Mouse (Mus musculus): ENCODE results near the gene Gabbr2. TPM values are rescaled to one million over a fixed set of nuclear protein-coding genes. Genes with fewer than 3 reads are reported as not detected.

Gene Gabbr2
- polyA plus RNA-seq, 1 experiment from 2014 or later: 5.5 TPM

DNA sequence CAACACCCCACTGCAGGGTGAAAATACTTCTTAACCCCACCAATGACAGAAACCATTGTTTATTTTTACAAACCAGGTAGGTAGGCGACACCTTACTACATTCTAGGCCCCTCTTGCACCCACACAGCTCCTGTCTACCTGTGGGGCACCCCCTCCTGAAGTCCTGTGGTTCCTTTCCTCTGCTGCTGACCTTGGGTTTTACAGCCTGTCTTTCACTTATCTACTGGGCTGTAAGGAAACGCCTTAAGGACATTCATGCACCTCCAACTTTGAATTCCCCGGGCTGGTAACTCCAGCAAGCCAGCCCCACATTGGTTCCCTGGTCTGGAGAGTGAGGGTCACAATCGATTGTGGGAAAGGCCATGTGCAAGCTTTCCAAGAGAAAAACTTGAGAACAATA lies 34.7 kb downstream of the Gabbr2 start:
- Histone ChIP-seq H3K4me1 (replicated peaks; ENCODE audit: control insufficient read depth, insufficient read depth, low read length) (peaks cover 2% of the 10 kb centered on the region; the same call in 1 of the 2 replicates), H3K4me3 (replicated peaks; ENCODE audit: low read length) (no peak overlapping the region), H3K4me2 (ENCODE audit: low read length) (no peak overlapping the region), H3K36me3 (ENCODE audit: control insufficient read depth, insufficient read depth) (no peaks in the 10 kb centered on the region), H3K9me3 (ENCODE audit: control insufficient read depth, low read length) (no peaks in the 10 kb centered on the region), H3K9ac (replicated peaks; ENCODE audit: low read depth, low read length) (no peak overlapping the region), H3K27me3 (replicated peaks; ENCODE audit: control insufficient read depth, insufficient read depth, low read length) (no peaks in the 10 kb centered on the region), H3K27ac (ENCODE audit: low read length) (no peak overlapping the region)
- WGBS: 66% methylated on average over 4 of the region's 4 CpGs
- no peak for ATAC-seq

DNA sequence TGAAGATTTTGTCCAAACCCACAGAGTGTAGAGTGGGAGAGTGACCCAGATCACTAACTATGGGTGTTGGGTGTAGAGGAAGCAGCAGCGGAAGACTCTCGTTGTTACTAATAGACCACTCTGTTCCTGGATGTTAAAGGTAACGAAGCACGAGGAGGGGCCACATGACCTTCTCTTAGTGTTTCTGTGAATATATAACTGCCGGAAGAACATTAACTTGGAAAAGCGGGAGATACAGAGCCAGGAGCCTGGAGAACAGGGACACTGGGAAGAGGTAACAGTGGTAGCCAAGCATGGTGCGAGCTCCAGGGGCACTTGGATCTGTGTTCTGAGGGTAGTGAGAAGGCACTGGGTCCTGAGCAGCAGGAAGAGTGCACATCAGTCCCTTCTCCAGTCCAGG lies 38.7 kb downstream of the Gabbr2 start:
- H3K27me3 ChIP-seq (replicated peaks; ENCODE audit: control insufficient read depth, insufficient read depth, low read length): no peaks in the 10 kb centered on the region
- ATAC-seq: no peak
- WGBS: 87% methylated on average over 7 of the region's 7 CpGs
- no peak overlapping the region for H3K9ac ChIP-seq (replicated peaks; ENCODE audit: low read depth, low read length)
- no peak overlapping the region for H3K4me3 ChIP-seq (replicated peaks; ENCODE audit: low read length)
- no peak overlapping the region for H3K27ac ChIP-seq (ENCODE audit: low read length)
- no peaks in the 10 kb centered on the region for H3K9me3 ChIP-seq (ENCODE audit: control insufficient read depth, low read length)
- H3K4me2 ChIP-seq (ENCODE audit: low read length): no peak overlapping the region
- H3K36me3 ChIP-seq (ENCODE audit: control insufficient read depth, insufficient read depth): no peaks in the 10 kb centered on the region
- peaks cover 2% of the 10 kb centered on the region; the same call in 1 of the 2 replicates for H3K4me1 ChIP-seq (replicated peaks; ENCODE audit: control insufficient read depth, insufficient read depth, low read length)

DNA sequence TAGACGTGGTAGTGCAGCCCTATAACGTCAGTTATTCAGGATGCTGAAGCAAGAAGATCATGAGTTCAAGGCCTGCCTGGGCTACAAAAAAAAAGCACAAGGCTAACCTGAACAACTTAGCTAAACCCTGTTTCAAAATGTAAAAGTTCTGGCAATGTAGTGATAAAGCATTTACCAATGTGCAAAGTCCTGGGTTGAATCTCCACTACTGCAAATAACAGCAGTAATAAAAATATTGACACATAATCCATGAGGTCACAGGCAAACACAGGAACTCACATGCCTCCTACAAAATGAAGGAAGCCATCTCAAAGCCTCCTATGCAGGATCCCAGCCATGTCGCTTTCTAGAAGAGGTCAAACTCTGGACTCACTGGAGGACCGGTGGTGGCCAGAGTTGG lies 39.1 kb downstream of the Gabbr2 start:
- H3K36me3 ChIP-seq (ENCODE audit: control insufficient read depth, insufficient read depth): no peaks in the 10 kb centered on the region
- H3K9me3 ChIP-seq (ENCODE audit: control insufficient read depth, low read length): no peaks in the 10 kb centered on the region
- H3K4me2 ChIP-seq (ENCODE audit: low read length): no peak overlapping the region
- no peak overlapping the region for H3K4me3 ChIP-seq (replicated peaks; ENCODE audit: low read length)
- whole genome bisulfite sequencing: 89% methylated on average over 4 of the region's 4 CpGs
- peaks cover 2% of the 10 kb centered on the region; the same call in 1 of the 2 replicates for H3K4me1 ChIP-seq (replicated peaks; ENCODE audit: control insufficient read depth, insufficient read depth, low read length)
- H3K27ac ChIP-seq (ENCODE audit: low read length): no peak overlapping the region
- no peak for ATAC-seq
- no peaks in the 10 kb centered on the region for H3K27me3 ChIP-seq (replicated peaks; ENCODE audit: control insufficient read depth, insufficient read depth, low read length)
- no peak overlapping the region for H3K9ac ChIP-seq (replicated peaks; ENCODE audit: low read depth, low read length)

DNA sequence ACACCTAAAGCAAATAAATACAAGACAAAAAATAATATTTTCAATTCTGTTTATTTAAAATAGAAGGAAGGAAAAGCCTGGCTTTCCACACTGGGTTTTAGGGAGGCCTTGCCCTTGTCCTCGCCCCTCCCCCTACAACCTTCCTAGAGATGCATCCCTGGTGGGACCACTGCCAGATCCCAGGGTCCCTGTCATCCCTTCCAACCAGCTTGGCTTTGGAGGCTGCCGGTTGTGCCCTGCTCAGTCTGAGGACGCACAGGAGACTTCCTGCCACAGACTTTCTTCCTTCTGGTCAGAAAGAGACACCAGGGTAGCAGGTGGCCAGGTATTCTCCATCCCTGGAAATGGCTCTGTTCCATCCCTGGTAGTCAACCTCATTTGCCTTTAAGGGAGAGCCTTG lies 57.4 kb downstream of the Gabbr2 start:
- Histone ChIP-seq H3K4me2 (ENCODE audit: low read length) (no peak overlapping the region), H3K27me3 (replicated peaks; ENCODE audit: control insufficient read depth, insufficient read depth, low read length) (no peaks in the 10 kb centered on the region), H3K9me3 (ENCODE audit: control insufficient read depth, low read length) (no peaks in the 10 kb centered on the region), H3K27ac (ENCODE audit: low read length) (no peak overlapping the region), H3K9ac (replicated peaks; ENCODE audit: low read depth, low read length) (no peak overlapping the region), H3K4me3 (replicated peaks; ENCODE audit: low read length) (no peak overlapping the region), H3K36me3 (ENCODE audit: control insufficient read depth, insufficient read depth) (no peaks in the 10 kb centered on the region), H3K4me1 (replicated peaks; ENCODE audit: control insufficient read depth, insufficient read depth, low read length) (peaks cover 6% of the 10 kb centered on the region)
- ATAC-seq: no peak
- WGBS: 80% methylated on average over 3 of the region's 3 CpGs

DNA sequence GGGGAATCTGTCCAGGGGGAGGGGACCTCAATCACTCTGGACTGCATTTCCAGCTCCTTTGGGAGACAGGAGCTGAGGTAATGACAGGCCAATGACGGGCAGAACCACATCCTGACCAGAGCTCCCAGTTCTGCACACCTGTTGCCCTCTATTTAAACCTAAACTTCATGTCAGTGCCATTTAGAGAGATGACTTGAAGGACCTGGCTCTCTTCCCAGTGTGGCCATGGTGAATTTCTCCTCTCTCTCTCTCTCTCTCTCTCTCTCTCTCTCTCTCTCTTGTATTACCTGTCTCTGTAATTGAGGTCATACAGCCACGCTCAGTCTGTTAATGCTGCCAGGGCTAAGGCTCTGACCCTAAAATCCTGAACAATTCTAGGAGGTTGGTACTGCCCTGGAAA lies 58.1 kb downstream of the Gabbr2 start:
- H3K4me3 ChIP-seq (replicated peaks; ENCODE audit: low read length): no peak overlapping the region
- no peaks in the 10 kb centered on the region for H3K9me3 ChIP-seq (ENCODE audit: control insufficient read depth, low read length)
- H3K4me1 ChIP-seq (replicated peaks; ENCODE audit: control insufficient read depth, insufficient read depth, low read length): peaks cover 6% of the 10 kb centered on the region
- no peak for ATAC-seq
- no peak overlapping the region for H3K27ac ChIP-seq (ENCODE audit: low read length)
- no peaks in the 10 kb centered on the region for H3K27me3 ChIP-seq (replicated peaks; ENCODE audit: control insufficient read depth, insufficient read depth, low read length)
- no peak overlapping the region for H3K4me2 ChIP-seq (ENCODE audit: low read length)
- 63% methylated on average over 2 of the region's 2 CpGs for WGBS
- H3K9ac ChIP-seq (replicated peaks; ENCODE audit: low read depth, low read length): no peak overlapping the region
- H3K36me3 ChIP-seq (ENCODE audit: control insufficient read depth, insufficient read depth): no peaks in the 10 kb centered on the region

DNA sequence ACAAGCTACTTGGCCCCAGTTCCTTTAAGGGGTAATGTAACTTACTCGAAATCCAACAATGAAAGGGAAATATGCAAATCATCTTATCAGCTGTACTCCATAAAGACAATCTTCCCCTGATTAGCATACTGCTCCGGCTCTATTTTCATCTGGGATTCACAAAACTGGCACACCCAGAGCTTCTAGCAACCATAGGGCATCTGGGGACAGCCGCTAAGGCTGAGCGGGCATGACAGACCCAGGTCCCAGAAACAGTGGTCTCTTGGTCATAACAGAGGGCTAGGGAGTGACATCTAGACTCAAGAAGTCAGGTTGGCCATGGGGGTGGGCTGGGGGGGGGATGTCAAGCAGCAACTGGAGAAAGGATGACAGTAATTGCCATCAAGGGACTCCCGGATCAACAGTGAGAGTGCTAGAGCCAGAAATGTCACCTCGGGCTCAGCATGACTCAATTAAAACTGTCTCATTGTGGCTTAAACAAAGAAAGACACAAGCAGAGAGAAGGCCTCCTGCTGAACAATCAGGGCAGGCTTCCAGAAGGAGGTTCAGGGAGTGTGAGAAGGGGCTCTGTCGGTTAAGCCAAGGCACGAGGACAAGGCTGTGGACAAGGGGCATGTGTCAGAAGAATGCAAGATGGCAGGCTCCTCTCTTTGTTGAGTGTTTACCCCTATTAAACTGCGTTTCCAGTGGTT lies 59.8 kb downstream of the Gabbr2 start:
- Histone ChIP-seq H3K4me1 (replicated peaks; ENCODE audit: control insufficient read depth, insufficient read depth, low read length) (peaks cover 12% of the 10 kb centered on the region), H3K27me3 (replicated peaks; ENCODE audit: control insufficient read depth, insufficient read depth, low read length) (no peaks in the 10 kb centered on the region), H3K4me3 (replicated peaks; ENCODE audit: low read length) (no peak overlapping the region), H3K27ac (ENCODE audit: low read length) (no peak overlapping the region), H3K4me2 (ENCODE audit: low read length) (no peak overlapping the region), H3K9me3 (ENCODE audit: control insufficient read depth, low read length) (no peaks in the 10 kb centered on the region), H3K9ac (replicated peaks; ENCODE audit: low read depth, low read length) (no peak overlapping the region), H3K36me3 (ENCODE audit: control insufficient read depth, insufficient read depth) (no peaks in the 10 kb centered on the region)
- peak; percentile 63 for ATAC-seq
- 21% methylated on average over 9 of the region's 9 CpGs for WGBS

DNA sequence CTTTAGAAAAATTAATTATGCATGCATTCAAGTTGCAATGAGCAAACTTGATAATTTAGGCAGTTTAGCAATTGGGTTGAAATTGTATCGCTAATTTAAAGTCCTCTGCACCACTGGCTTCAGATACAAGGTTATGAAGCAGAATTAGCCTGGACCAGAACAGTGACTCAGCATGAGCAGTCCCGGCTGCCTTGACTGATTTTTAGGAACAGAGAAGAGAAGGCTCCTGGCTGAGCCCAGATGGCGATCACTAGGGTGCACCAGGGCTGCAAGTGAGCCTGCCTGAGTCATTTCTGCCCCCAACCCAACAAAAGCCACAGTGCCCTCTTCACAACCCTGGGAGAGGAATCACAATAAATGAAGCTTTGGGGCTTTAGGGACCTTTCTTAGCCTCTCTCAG lies 63.6 kb downstream of the Gabbr2 start:
- ATAC-seq: no peak
- H3K9me3 ChIP-seq (ENCODE audit: control insufficient read depth, low read length): no peaks in the 10 kb centered on the region
- H3K4me3 ChIP-seq (replicated peaks; ENCODE audit: low read length): no peak overlapping the region
- H3K36me3 ChIP-seq (ENCODE audit: control insufficient read depth, insufficient read depth): no peaks in the 10 kb centered on the region
- H3K4me1 ChIP-seq (replicated peaks; ENCODE audit: control insufficient read depth, insufficient read depth, low read length): peaks cover 12% of the 10 kb centered on the region
- no peak overlapping the region for H3K9ac ChIP-seq (replicated peaks; ENCODE audit: low read depth, low read length)
- 38% methylated on average over 3 of the region's 3 CpGs for WGBS
- H3K27me3 ChIP-seq (replicated peaks; ENCODE audit: control insufficient read depth, insufficient read depth, low read length): no peaks in the 10 kb centered on the region
- no peak overlapping the region for H3K4me2 ChIP-seq (ENCODE audit: low read length)
- no peak overlapping the region for H3K27ac ChIP-seq (ENCODE audit: low read length)

DNA sequence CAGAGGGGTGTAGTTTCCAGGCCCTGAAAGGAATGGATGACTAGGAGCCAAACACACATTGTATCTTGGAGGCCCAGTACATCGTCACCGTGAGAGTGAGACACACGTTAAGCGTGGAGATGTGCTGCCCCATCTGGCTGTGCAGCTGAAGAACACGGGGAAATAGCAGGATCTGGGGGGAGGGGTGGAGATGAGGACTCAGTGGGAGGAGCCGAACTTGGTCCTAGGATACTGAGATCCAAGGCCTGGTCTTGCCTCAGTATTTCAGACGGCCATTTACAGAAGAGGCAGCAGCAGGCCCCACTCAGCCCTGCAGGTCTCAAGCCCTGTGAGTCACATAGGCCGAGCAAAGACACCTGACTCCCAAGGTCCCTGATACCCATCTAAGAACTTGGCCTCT lies 72.5 kb downstream of the Gabbr2 start:
- H3K36me3 ChIP-seq (ENCODE audit: control insufficient read depth, insufficient read depth): no peaks in the 10 kb centered on the region
- H3K4me3 ChIP-seq (replicated peaks; ENCODE audit: low read length): no peak overlapping the region
- H3K9me3 ChIP-seq (ENCODE audit: control insufficient read depth, low read length): no peaks in the 10 kb centered on the region
- ATAC-seq: peak; percentile 71
- H3K27ac ChIP-seq (ENCODE audit: low read length): no peak overlapping the region
- H3K27me3 ChIP-seq (replicated peaks; ENCODE audit: control insufficient read depth, insufficient read depth, low read length): peaks cover 2% of the 10 kb centered on the region; the same call in 1 of the 2 replicates
- WGBS: 47% methylated on average over 8 of the region's 8 CpGs
- H3K4me1 ChIP-seq (replicated peaks; ENCODE audit: control insufficient read depth, insufficient read depth, low read length): peaks cover 5% of the 10 kb centered on the region; the same call in 1 of the 2 replicates
- no peak overlapping the region for H3K9ac ChIP-seq (replicated peaks; ENCODE audit: low read depth, low read length)
- no peak overlapping the region for H3K4me2 ChIP-seq (ENCODE audit: low read length)

DNA sequence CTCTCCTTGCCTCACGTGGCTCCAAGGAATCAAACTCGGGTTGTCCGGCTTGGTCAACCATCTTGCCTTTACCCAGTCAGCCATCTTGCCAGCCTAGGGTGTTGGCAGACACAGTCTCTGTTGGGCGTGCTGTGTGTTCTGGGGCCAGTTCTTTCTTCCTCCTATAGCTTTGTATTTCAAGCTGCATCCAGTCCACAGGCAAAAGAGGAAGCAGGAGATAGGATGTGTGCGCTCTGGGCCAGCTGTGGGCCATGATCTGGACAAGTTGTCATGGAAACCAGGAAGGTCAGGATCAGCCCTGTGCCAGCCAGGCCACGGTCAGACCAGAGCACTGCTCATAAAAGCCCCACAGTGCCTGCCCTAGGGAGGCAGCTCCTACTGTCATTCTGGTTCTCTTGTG lies 74.9 kb downstream of the Gabbr2 start:
- WGBS: 87% methylated on average over 6 of the region's 6 CpGs
- H3K4me3 ChIP-seq (replicated peaks; ENCODE audit: low read length): no peak overlapping the region
- H3K9me3 ChIP-seq (ENCODE audit: control insufficient read depth, low read length): no peaks in the 10 kb centered on the region
- peaks cover 5% of the 10 kb centered on the region; the same call in 1 of the 2 replicates for H3K4me1 ChIP-seq (replicated peaks; ENCODE audit: control insufficient read depth, insufficient read depth, low read length)
- H3K36me3 ChIP-seq (ENCODE audit: control insufficient read depth, insufficient read depth): no peaks in the 10 kb centered on the region
- no peak overlapping the region for H3K9ac ChIP-seq (replicated peaks; ENCODE audit: low read depth, low read length)
- ATAC-seq: no peak
- peaks cover 2% of the 10 kb centered on the region; the same call in 1 of the 2 replicates for H3K27me3 ChIP-seq (replicated peaks; ENCODE audit: control insufficient read depth, insufficient read depth, low read length)
- H3K27ac ChIP-seq (ENCODE audit: low read length): no peak overlapping the region
- no peak overlapping the region for H3K4me2 ChIP-seq (ENCODE audit: low read length)

DNA sequence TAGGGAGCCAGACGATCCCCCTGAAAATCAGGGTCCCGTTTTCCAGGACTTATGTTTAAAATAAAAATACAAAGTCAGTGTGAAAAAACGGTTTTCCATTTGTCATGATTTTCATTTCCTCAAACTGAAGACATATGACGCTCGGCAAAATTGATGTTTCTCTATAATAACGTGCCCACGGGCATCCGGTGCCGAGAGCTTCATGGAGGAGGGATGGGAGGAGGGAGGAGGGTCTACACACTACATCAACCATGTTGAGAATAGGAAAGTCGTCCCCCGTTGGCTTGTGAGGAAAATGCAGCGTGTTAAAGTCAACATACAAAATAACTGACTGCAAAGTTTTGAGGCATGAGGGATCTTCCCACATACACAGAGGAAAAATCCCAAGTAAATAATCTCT lies 75.7 kb downstream of the Gabbr2 start:
- H3K27me3 ChIP-seq (replicated peaks; ENCODE audit: control insufficient read depth, insufficient read depth, low read length): peaks cover 2% of the 10 kb centered on the region; the same call in 1 of the 2 replicates
- H3K9ac ChIP-seq (replicated peaks; ENCODE audit: low read depth, low read length): no peak overlapping the region
- no peaks in the 10 kb centered on the region for H3K9me3 ChIP-seq (ENCODE audit: control insufficient read depth, low read length)
- ATAC-seq: no peak
- peaks cover 5% of the 10 kb centered on the region; the same call in 1 of the 2 replicates for H3K4me1 ChIP-seq (replicated peaks; ENCODE audit: control insufficient read depth, insufficient read depth, low read length)
- H3K4me2 ChIP-seq (ENCODE audit: low read length): no peak overlapping the region
- H3K4me3 ChIP-seq (replicated peaks; ENCODE audit: low read length): no peak overlapping the region
- WGBS: 89% methylated on average over 12 of the region's 12 CpGs
- no peak overlapping the region for H3K27ac ChIP-seq (ENCODE audit: low read length)
- no peaks in the 10 kb centered on the region for H3K36me3 ChIP-seq (ENCODE audit: control insufficient read depth, insufficient read depth)

Measured in forebrain, embryonic 16.5 days (tissue).